Mouse (Mus musculus) kidney, adult 2 months (tissue): ENCODE results near the gene Nrp1.

Source experiments
- CTCF ChIP-seq: fragments of 200-500 bp; conservative IDR thresholded peaks from 2 replicates; pipeline ENCODE4 v1.5.1; 2011; ENCODE audit warnings: low read depth, mild to moderate bottlenecking, control low read depth, low read length, moderate library complexity, mixed read lengths; ENCODE audit not compliant: insufficient read depth, insufficient read length
- POLR2A ChIP-seq: fragments of 200-500 bp; IDR thresholded peaks from one replicate; pipeline ENCODE4 v1.6.1; 2011; ENCODE audit warnings: low read depth, low read length, control low read depth

DNA sequence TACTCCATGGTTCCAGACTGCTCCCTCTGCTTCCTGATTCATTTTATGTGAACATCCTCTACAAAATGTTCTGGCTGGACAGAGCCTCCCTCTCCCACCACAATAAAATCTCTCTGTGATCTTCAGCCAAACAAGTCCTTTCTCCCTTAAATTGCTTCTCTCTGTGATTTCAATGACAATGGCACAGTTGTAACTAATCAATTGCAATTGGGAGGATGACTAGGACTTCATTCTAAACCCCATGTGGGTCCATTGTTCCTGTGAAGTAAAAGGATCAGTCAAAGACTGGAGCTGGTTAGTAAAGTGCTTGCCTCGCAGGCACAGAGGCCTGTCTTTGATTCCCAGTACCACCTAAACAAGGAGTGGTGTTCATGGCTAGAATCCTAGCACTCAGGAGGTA is 180.0 kb downstream of the Nrp1 start:
- no peak for TF ChIP-seq CTCF
- TF ChIP-seq POLR2A, result no peak
